Mouse (Mus musculus) embryonic fibroblast, embryonic 13.5 days (primary cell): ENCODE data around the gene Mettl16.

Experiments
- CTCF ChIP-seq: IDR thresholded peaks from 2 replicates; pipeline ENCODE4 v1.5.1; 2011; ENCODE audit warnings: mild to moderate bottlenecking, control low read depth, low read length, moderate library complexity, borderline replicate concordance; ENCODE audit not compliant: insufficient read depth
- POLR2A ChIP-seq: IDR thresholded peaks from 2 replicates; pipeline ENCODE4 v1.6.1; 2011; ENCODE audit warnings: low read depth, mild to moderate bottlenecking, control low read depth, low read length, moderate library complexity

- TF ChIP-seq CTCF = no peak
- TF ChIP-seq POLR2A = peak; percentile 96
Measured at GRCm38 (mm10) chr11:74724235-74724791, 46.3 kb upstream of the Mettl16 start, which contains the start of gene Pafah1b1.
